Mouse (Mus musculus) mammary gland, adult 2 months (tissue): ENCODE data around the gene Cldn9. TPM values are rescaled to one million over a fixed set of nuclear protein-coding genes. Genes with fewer than 3 reads are reported as not detected.

Source experiments
- polyA plus RNA-seq: library from polyadenylated mRNA; depleted of rRNA; stranded (reverse); fragments of >200 nt; gene quantifications from 2 replicates; pipeline ENCODE4 v1.2.3, GENCODE M21; 2012; ENCODE audit warnings: low replicate concordance; rRNA removed

Gene Cldn9
- polyA plus RNA-seq: not detected in 2 replicates

DNA sequence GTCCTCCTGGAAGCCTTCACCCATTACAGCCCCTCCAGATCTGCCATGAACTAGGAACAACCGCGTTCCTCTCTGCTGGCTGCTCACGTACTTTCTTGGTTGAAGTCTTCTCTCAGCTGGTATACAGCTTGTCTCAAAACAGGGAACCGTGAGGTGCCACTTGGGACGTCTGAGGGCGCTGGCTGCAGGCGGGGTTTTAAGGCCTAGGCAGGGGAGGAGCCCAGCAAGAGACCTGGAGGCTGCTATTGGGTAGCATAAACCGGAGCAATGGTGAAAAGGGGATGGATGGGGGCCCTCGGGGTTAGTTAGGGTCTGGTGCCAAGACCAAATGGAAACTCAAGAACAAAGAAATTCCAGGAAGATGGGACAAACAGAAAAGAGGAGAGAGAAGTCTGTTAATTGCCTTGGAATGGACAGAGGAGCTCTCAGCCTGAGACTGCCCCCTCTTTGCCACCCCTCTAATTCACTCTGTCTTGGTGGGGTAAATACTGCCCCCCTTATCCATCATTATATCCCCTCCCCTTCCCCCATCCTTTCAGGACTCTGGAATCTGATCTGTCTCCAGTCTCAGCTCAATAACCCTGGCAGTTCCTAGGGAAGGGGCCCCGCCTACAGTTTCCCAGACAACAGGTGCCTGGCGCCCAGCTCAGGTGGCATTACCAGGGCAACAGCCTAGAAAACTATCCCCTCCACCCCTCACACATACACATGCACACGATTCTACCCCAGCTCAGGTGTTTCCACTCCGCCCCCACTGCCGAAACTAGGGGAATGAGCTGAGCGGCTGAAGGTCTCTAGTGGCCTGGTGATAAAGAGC is at the start of gene Cldn9:
Gene Cldn9 (minus strand): TSS at position 171 of the 817 bp plus-strand sequence.

DNA sequence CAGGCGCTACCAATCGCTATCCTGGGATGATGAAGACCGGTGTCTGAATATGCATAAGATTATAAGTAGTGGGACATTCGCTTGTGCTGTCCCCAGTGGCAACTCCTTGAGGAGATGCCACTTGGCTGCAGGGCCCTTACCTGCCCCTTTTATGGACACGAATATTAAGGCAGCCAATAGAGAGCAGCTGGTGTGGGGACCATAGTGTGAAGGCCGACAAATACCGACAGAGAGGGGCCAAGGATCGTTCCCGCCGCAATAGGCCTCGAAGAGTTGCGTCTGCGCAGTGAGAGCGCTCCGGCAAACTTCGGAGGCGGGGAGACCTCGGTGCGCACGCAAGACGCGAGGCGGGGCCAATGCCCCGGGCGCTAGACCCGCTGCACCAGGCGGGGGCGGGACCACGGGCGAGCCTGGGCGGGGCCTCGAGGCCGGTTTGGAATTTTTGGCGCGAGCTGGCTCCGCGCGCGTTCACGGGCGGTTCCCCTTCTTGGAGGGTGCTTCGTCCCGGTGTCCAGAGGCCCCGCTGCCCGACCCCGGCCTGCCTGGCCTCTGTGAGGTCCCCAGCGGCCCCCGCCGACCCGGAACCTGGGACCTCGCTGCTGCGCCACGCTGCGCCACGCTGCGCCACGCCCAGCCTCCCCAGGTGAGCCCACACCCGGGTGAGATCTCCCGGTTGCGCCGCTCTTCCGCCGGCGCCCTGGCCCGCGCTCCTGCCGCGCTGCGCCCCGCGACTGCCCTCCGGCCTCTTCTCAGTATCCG is 42.4 kb upstream of the Cldn9 start, which contains the start of gene Pkmyt1:
Gene Pkmyt1 (plus strand): TSS at position 338 of the 759 bp plus-strand sequence.

DNA sequence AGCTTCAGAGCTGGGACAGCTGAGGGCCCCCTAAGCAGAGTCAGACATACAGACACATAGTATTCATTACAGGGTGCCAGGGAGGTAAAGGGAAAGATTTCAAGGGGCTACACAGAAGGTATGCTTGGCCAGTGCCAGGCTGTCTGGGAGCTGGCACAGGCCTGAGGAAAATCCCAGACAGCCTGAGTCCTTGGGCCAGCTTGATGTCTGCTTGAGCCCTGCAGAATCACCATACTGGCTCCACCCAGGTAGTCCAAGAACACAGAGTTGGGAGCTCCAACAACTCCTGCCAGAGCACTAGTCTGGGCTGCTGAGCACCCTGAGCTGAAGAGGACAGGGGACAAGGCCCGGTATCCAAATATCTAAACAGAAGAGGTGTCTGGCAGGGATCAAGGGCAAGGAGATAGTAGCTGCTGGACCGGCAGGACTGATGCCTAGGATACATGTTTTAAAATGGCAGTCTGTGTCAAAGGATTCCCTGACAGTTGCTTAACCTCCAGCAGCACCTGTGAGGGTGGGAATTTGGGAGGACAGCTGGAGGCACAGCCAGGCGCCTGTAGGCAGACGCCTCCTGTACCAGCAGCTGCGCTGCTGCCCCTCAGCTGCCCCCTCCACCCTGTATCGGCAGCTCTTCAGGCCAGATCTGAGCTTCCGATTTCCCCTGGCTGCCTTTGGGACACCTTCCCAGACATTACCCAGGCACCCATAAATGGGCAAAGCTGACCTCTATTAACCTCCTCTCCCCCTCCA is 38.7 kb upstream of the Cldn9 start, which contains the start of gene 1520401A03Rik:
Gene 1520401A03Rik (minus strand): TSS at position 408 of the 750 bp plus-strand sequence.

DNA sequence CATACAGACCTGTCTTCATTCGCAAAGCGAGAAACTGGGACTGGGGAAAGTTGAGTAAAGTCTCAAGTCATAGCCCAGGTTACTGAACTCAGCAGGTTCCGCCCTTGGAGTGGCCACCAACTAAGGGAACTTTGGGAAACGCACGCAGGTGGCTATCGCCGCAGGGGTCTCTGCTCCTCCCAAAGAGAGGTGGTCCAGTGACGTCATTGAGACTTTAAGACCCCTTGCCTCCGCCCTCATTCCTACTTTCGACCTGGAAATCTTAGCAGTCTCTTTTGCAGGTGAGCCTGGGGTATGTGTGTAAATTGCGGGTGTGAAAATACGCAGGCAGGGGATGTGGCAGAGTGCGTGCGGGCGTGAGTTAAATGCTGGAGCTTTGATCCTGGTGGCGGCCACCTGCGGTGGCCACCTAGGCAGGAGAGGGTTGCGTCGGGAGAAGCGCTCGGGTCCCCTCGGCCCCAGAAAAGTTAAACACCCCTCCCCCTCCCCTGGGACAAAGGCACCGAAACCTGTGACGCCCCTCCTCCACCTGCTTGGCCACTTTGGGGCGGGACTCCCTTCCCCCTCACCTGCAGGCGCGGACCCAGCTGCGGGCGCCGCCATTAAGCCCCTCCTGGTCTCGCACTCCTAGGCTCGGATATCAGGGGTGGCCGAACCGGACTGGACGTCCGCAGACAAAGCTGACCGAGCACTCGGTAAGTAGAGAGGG is 4.5 kb downstream of the Cldn9 start, which contains the start of gene Cldn6:
Gene Cldn6 (plus strand): TSS at position 123 of the 709 bp plus-strand sequence.

DNA sequence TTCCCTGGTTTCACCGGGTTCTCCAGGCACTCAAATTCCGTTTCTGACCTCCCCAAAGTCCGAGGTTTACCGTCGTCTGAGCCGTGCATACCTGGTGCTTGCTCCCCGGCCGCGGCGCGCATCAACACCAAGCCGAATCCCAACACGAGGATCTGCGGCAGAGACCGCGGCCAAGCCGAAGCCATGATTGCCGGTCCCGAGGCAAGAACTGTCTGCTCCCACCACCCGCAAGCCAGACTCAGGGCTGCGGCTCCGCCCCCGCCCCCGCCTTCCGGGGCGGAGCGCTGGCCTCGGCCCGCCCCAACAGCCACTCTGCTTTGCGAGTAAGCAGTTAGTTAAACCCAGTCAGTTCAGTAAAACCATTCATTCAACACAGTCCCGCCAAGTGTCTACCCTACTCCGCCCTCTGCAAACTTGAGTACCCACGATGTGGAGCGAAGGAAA is 6.6 kb downstream of the Cldn9 start, which contains the start of gene Tnfrsf12a:
Gene Tnfrsf12a (minus strand): TSS at position 233 of the 444 bp plus-strand sequence.

DNA sequence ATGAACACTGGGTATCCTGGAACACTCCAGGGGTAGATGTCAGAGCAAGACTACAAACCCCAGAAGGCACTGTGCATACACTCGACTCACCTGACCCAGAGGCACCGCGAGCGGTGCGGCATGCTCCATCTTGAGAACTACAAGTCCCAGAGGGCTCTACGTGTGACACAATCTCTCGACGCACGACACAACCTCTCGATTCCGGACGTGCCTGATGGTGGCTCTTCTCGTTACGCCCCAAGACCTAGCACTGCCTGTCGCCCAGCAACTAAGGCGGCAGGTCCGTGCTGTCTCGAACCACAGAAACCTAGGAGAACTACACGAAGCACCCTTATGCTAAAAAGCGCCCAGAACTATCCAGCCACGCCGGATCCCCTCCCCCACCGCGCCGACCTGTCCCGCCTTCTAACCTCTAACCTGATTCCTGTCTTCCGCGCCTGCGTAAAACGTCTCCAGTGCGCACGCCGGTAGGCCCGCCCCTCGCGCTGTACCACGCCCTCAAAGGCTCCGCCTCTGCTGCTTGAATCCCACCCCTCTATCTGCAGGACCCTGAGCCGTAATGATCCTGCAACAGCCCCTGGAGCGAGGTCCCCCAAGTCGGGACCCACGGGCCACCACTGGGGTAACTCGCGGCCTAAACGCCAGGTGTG is 10.3 kb downstream of the Cldn9 start, which contains the start of the genes Hcfc1r1 and Thoc6:
Gene Hcfc1r1 (plus strand): TSS at position 173 of the 650 bp plus-strand sequence.
Gene Thoc6 (minus strand): TSS at position 459 of the 650 bp plus-strand sequence.

DNA sequence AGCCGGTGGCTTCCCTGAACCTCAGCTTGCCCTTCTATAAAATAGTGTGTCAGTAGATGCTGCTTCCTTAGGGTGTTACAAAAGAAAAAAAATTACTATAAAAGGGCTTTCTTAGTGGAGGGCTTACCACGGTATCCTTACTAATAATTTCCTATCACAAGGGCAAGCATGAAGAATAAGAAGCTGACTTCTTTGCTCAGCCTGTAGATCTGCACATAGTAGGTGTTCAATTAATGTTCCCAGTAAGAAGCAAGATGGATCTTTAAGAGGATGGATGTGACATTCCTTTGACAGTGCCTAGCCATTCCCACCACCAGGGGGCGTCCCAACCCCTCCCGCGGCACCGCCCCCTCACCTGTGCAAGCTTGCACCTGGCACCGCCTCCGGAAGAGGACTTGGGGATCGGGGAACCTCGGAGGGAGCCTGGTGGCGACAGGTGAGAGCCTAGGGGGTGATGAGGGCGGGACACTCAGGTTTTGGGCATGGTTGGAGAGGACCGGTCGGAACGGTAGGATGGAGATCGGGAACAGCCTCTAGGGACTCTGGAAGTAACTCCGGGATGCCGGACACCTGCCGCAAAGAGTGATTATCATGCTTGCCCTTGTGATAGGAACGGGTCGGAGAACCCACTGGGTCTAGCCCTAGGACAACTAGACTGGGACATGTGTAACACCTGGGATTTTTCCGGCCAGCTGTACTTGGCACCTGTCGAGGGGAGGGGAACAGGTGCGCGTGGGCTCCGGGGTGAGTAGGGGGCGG is 23.5 kb downstream of the Cldn9 start, which contains the start of gene Bicdl2:
Gene Bicdl2 (plus strand): TSS at position 390 of the 759 bp plus-strand sequence.

DNA sequence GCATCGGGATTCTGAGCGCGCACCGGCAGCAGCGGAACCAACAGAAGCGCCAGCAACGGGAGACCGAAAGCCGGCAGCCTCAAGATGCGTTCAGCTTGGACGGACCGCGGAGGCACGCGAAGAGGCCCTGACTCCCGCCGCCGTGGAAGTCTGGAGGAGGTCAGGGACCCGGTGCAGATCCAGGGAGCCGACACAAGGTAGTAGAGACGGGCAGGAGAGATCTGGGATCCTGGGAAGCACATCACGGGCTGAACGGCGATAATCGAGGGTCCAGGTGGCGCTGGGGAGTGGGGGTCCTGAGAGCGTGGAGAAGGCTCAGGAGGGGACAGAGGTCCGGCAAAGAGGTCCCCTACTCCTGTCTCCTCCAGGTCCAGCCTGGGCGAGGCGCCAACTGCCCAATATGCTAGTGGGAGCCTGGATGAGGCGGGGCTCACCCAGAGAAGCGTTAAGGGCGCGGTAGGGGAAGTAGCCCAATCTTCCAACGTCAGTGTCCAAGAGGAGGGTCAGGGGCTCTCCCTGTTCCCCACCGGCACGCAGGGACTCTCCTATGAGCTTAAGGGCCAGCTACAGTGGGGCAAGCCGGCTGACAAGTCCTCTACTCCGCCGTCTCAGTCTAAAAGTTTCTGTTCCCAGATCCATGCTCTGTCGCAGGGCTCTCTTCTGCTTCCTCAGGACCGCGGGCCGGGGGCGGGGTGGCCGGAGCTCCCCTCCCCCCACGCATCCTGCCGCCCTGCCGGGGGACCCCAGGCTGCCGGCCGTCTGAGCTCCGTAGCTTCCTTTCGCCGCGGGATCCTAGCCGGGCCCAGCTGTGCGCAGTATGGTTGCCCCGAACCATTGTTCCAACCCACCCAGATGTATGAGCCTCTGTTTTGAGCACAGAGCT is 39.0 kb downstream of the Cldn9 start, which contains the start of gene Mmp25:
Gene Mmp25 (minus strand): TSS at position 665 of the 883 bp plus-strand sequence.

Other genes starting within 250 kb of the Cldn9 start
- gene Vmn2r117, start 204.3 kb downstream of the Cldn9 start, polyA plus RNA-seq: not detected in 2 replicates
- gene Zfp213, start 119.8 kb downstream of the Cldn9 start, polyA plus RNA-seq: 16.1 and 22.3 TPM in 2 replicates
- gene Zfp13, start 84.5 kb downstream of the Cldn9 start, polyA plus RNA-seq: 9.1 and 16.2 TPM in 2 replicates
- gene Zscan10, start 83.2 kb downstream of the Cldn9 start, polyA plus RNA-seq: not detected in 2 replicates
- 2.6 and 4.7 TPM in 2 replicates for gene Mmp25, start 38.7 kb downstream of the Cldn9 start, polyA plus RNA-seq
- 2.1 and 3.5 TPM in 2 replicates for gene Bicdl2, start 23.5 kb downstream of the Cldn9 start, polyA plus RNA-seq
- 430 and 524 TPM in 2 replicates for gene Hcfc1r1, start 10.4 kb downstream of the Cldn9 start, polyA plus RNA-seq
- 26.0 and 28.9 TPM in 2 replicates for gene Thoc6, start 10.1 kb downstream of the Cldn9 start, polyA plus RNA-seq
- 15.4 and 34.1 TPM in 2 replicates for gene Tnfrsf12a, start 6.6 kb downstream of the Cldn9 start, polyA plus RNA-seq
- gene Cldn6, start 4.8 kb downstream of the Cldn9 start, polyA plus RNA-seq: 7.3 and 9.1 TPM in 2 replicates
- gene 1520401A03Rik, start 38.8 kb upstream of the Cldn9 start, polyA plus RNA-seq: 0.06 TPM in 1 of 2 replicates, not detected in the other
- 30.3 and 57.9 TPM in 2 replicates for gene Pkmyt1, start 42.3 kb upstream of the Cldn9 start, polyA plus RNA-seq
- gene Paqr4, start 56.8 kb upstream of the Cldn9 start, polyA plus RNA-seq: 35.8 and 47.3 TPM in 2 replicates
- gene Kremen2, start 61.8 kb upstream of the Cldn9 start, polyA plus RNA-seq: 0.52 and 0.60 TPM in 2 replicates
- 43.8 and 46.9 TPM in 2 replicates for gene Flywch1, start 87.6 kb upstream of the Cldn9 start, polyA plus RNA-seq
- 5.4 and 13.3 TPM in 2 replicates for gene Flywch2, start 102.1 kb upstream of the Cldn9 start, polyA plus RNA-seq
- gene Srrm2, start 106.5 kb upstream of the Cldn9 start, polyA plus RNA-seq: 756 and 808 TPM in 2 replicates
- 412 and 628 TPM in 2 replicates for gene Elob, start 145.1 kb upstream of the Cldn9 start, polyA plus RNA-seq
- 0.17 TPM in 1 of 2 replicates, not detected in the other for gene Prss33, start 152.0 kb upstream of the Cldn9 start, polyA plus RNA-seq
- not detected in 2 replicates for gene Prss32, start 159.8 kb upstream of the Cldn9 start, polyA plus RNA-seq
- gene Prss41, start 160.1 kb upstream of the Cldn9 start, polyA plus RNA-seq: 0.13 and 0.27 TPM in 2 replicates
- not detected in 2 replicates for gene Prss21, start 184.0 kb upstream of the Cldn9 start, polyA plus RNA-seq
- gene Dcpp1, start 196.8 kb upstream of the Cldn9 start, polyA plus RNA-seq: not detected in 2 replicates
- gene Dcpp2, start 196.9 kb upstream of the Cldn9 start, polyA plus RNA-seq: not detected in 2 replicates
- 0.55 TPM in 1 of 2 replicates, not detected in the other for gene Dcpp3, start 233.4 kb upstream of the Cldn9 start, polyA plus RNA-seq